ENCODE assay signal across 25 mouse cellular contexts in the genomic region with DNA sequence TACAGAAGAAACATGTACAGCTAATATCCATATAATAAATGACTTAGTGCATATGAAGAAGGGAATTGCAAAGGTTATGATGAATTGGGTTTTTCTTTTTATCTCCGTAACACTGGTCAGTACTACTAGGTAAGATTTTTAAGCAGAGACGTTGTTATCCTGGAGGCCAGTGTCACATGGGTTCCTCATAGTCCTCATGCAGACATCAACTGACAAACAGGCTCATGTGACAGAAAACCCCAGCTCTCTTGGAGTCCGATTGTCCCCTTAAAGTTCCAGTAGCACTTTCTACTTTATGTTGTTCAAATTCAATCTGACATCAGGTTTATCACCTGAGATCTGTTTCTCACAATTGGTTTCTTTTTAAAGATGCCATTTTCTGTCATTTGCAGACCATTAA. TPM values are rescaled to one million over a fixed set of nuclear protein-coding genes. Genes with fewer than 3 reads are reported as not detected.
DNase-seq lines count a peak whose midpoint lies in the region; ATAC-seq and TF ChIP-seq lines count a peak whose summit lies in the region.
"Had no signal": no experiment of that assay in that cellular context is flagged by ENCODE, and none has a peak within 500 bp of the region (broad histone marks: within the 10 kb centered on the region; RNA-seq: fewer than 3 reads in every experiment).

No protein-coding gene starts in this region.

- no peak overlapping the region for H3K4me3 ChIP-seq in heart, postnatal 0 days (ENCODE audit: low read depth, low read length)
- H3K4me3 ChIP-seq in bone marrow macrophage, adult 2 months (ENCODE audit: insufficient read depth, low read length): no peak overlapping the region
- H3K4me3 ChIP-seq: forebrain, embryonic 10.5 days; forebrain, embryonic 13.5 days; heart, embryonic 12.5 days; heart, embryonic 15.5 days; hindbrain, embryonic 12.5 days; intestine, embryonic 15.5 days had no signal

- H3K27me3 ChIP-seq in heart, postnatal 0 days (ENCODE audit: control insufficient read depth, insufficient read depth, low read length): no peaks in the 10 kb centered on the region
- H3K27me3 ChIP-seq: forebrain, embryonic 13.5 days; heart, embryonic 12.5 days; heart, embryonic 15.5 days; hindbrain, embryonic 12.5 days; intestine, embryonic 15.5 days; Patski had no signal

- WGBS in heart, postnatal 0 days: 50% methylated on average over 3 of the region's 3 CpGs

- H3K27ac ChIP-seq in heart, postnatal 0 days (ENCODE audit: low read depth): peak overlapping the region; percentile 30; the same call in 1 of the 2 replicates
- H3K27ac ChIP-seq in bone marrow macrophage, adult 2 months (ENCODE audit: insufficient read depth, low read depth, low read length): peak overlapping the region; percentile 97
- H3K27ac ChIP-seq: forebrain, embryonic 10.5 days; forebrain, embryonic 13.5 days; heart, embryonic 15.5 days; hindbrain, embryonic 12.5 days; intestine, embryonic 15.5 days had no signal

- TF ChIP-seq POLR2A in bone marrow macrophage, adult 2 months (IDR thresholded peaks at IDR 0.05; ENCODE audit: borderline replicate concordance, low read depth, low read length): no peak

- TF ChIP-seq CTCF in heart, postnatal 0 days (IDR thresholded peaks at IDR 0.05; ENCODE audit: low read depth): no peak
- no peak for TF ChIP-seq CTCF in bone marrow macrophage, adult 2 months (IDR thresholded peaks at IDR 0.05; ENCODE audit: low read depth, low read length)

- no peak overlapping the region for H3K4me2 ChIP-seq in heart, postnatal 0 days (ENCODE audit: low read depth, low read length)
- H3K4me2 ChIP-seq: forebrain, embryonic 13.5 days; heart, embryonic 12.5 days; heart, embryonic 15.5 days; hindbrain, embryonic 12.5 days; intestine, embryonic 15.5 days had no signal

- H3K36me3 ChIP-seq in heart, postnatal 0 days (replicated peaks; ENCODE audit: control insufficient read depth, insufficient read depth, low read length): no peaks in the 10 kb centered on the region
- H3K36me3 ChIP-seq: heart, embryonic 12.5 days; heart, embryonic 15.5 days; hindbrain, embryonic 12.5 days; intestine, embryonic 15.5 days had no signal

- intact Hi-C loops in heart, postnatal 25 days (cut with DNase I): no loop called here

- H3K4me1 ChIP-seq in heart, postnatal 0 days (ENCODE audit: control insufficient read depth, insufficient read depth): peaks cover 12% of the 10 kb centered on the region
- peaks cover 53% of the 10 kb centered on the region for H3K4me1 ChIP-seq in bone marrow macrophage, adult 2 months (ENCODE audit: control insufficient read depth, insufficient read depth, low read length)
- H3K4me1 ChIP-seq: intestine, embryonic 15.5 days had no signal

- no peak for TF ChIP-seq EP300 in heart, postnatal 0 days (IDR thresholded peaks at IDR 0.05; ENCODE audit: low read depth)

- peak; percentile 57 for DNase-seq in heart, postnatal 0 days (ENCODE audit: low spot score)
- DNase-seq in heart, postnatal 25 days (ENCODE audit: low spot score): no peak
- no peak for DNase-seq in adrenal gland, adult 8-10 months
- DNase-seq in layer of hippocampus, adult 9-10 months (ENCODE audit: low spot score): no peak
- DNase-seq: adrenal gland, postnatal 14 days; cerebellum, adult 11-12 months; cerebellum, adult 8-10 months; cerebellum, postnatal 10 days; cerebellum, postnatal 36 days; gastrocnemius, postnatal 10 days; gastrocnemius, postnatal 36 days; heart, postnatal 14 days; kidney, adult 11 months had no signal

- peak; percentile 55; the same call in 1 of the 2 replicates for ATAC-seq in heart, postnatal 0 days (ENCODE audit: insufficient read depth, low read depth)
- ATAC-seq in megakaryocyte progenitor cell, adult 5-6 weeks (replicated peaks; ENCODE audit: poor library complexity): peak; percentile 30; the same call in 1 of the 2 replicates
- ATAC-seq: CD4-positive, CD25-positive, alpha-beta regulatory T cell, adult 4 months; forebrain, embryonic 13.5 days; forebrain, embryonic 16.5 days; hindbrain, embryonic 16.5 days; intestine, embryonic 15.5 days; Patski had no signal

- no peaks in the 10 kb centered on the region for H3K9me3 ChIP-seq in heart, postnatal 0 days (replicated peaks; ENCODE audit: control insufficient read depth, low read length)
- H3K9me3 ChIP-seq: forebrain, embryonic 10.5 days; forebrain, embryonic 13.5 days; heart, embryonic 12.5 days; heart, embryonic 15.5 days; hindbrain, embryonic 12.5 days; intestine, embryonic 15.5 days had no signal

- no peak overlapping the region for H3K9ac ChIP-seq in heart, postnatal 0 days (replicated peaks; ENCODE audit: low read depth, low read length)
- H3K9ac ChIP-seq: forebrain, embryonic 13.5 days; heart, embryonic 12.5 days; heart, embryonic 15.5 days; hindbrain, embryonic 12.5 days; intestine, embryonic 15.5 days had no signal

RNA-seq across cellular contexts. Expression of a gene that starts 18.5 kb away (rescaled TPM):
- total RNA-seq in heart, postnatal 0 days (2014; rRNA removed; ENCODE audit: low replicate concordance): 6.2 and 7.1 TPM in 2 replicates
- 3.1 and 3.6 TPM in 2 replicates for polyA plus RNA-seq in heart, postnatal 0 days (2015; fragmentation: Nextera tagmentation; extraction: Ambion mirVana)
- total RNA-seq in heart, postnatal 25 days (2021): 10 to 100 TPM; 11.0 to 11.7 TPM
- 230 and 234 TPM in 2 replicates for polyA plus RNA-seq in bone marrow macrophage, adult 2 months (2012; ENCODE audit: insufficient read depth, insufficient read length, missing spikeins)
- 59.6 and 80.1 TPM in 2 replicates for total RNA-seq in megakaryocyte progenitor cell, adult 5-6 weeks (2015)
- total RNA-seq in megakaryocyte progenitor cell, adult 5-6 weeks (2017): 113 and 133 TPM in 2 replicates
- 10 to 100 TPM; 39.8 to 90.4 (median 58.0) TPM for total RNA-seq in adrenal gland, adult 8-10 months (2022)

RNA-seq across cellular contexts. Expression of a gene that starts 51.9 kb away (rescaled TPM):
- 24.3 and 44.3 TPM in 2 replicates for total RNA-seq in heart, postnatal 0 days (2014; rRNA removed; ENCODE audit: low replicate concordance)
- 229 and 244 TPM in 2 replicates for polyA plus RNA-seq in heart, postnatal 0 days (2015; fragmentation: Nextera tagmentation; extraction: Ambion mirVana)
- 100 to 1,000 TPM; 147 to 158 TPM for total RNA-seq in heart, postnatal 25 days (2021)
- 176 and 183 TPM in 2 replicates for polyA plus RNA-seq in bone marrow macrophage, adult 2 months (2012; ENCODE audit: insufficient read depth, insufficient read length, missing spikeins)
- total RNA-seq in megakaryocyte progenitor cell, adult 5-6 weeks (2015): 132 and 179 TPM in 2 replicates
- total RNA-seq in megakaryocyte progenitor cell, adult 5-6 weeks (2017): 136 and 149 TPM in 2 replicates
- total RNA-seq in adrenal gland, adult 8-10 months (2022): 100 to 1,000 TPM; 195 to 332 (median 231) TPM
